Mouse (Mus musculus): ENCODE measurements at regions not wholly inside any gene's neighbourhood (a gene's known extent, or its start where the extent isn't known, plus 50 kb on each side); places are given as distances from the start of the nearest gene placed in this dataset.

- no peak for DNase-seq (ENCODE audit: low spot score)
- H3K27me3 ChIP-seq (ENCODE audit: control insufficient read depth, insufficient read depth, low read length) = no peaks in the 10 kb centered on the region
- H3K9me3 ChIP-seq (replicated peaks; ENCODE audit: control insufficient read depth, low read length) = no peaks in the 10 kb centered on the region
- no peaks in the 10 kb centered on the region for H3K36me3 ChIP-seq (replicated peaks; ENCODE audit: control insufficient read depth, insufficient read depth, low read depth, low read length)
- H3K4me1 ChIP-seq (ENCODE audit: control insufficient read depth, insufficient read depth, low read length) = no peaks in the 10 kb centered on the region
- WGBS = 63% methylated on average over 1 of the region's 1 CpGs
- no peak overlapping the region for H3K27ac ChIP-seq (replicated peaks; ENCODE audit: low read depth, low read length)
- H3K4me3 ChIP-seq (ENCODE audit: low read depth, low read length) = no peak overlapping the region
- ATAC-seq (replicated peaks; ENCODE audit: insufficient number of reproducible peaks, low FRiP score, low TSS enrichment, low read depth) = no peak
- no peak overlapping the region for H3K4me2 ChIP-seq (ENCODE audit: low read depth, low read length)
- H3K9ac ChIP-seq (replicated peaks; ENCODE audit: low read length) = no peak overlapping the region
Observed at GRCm38 (mm10) chr4:84208175-84208574, 466.9 kb downstream of the Bnc2 start.

- 80% methylated on average over 2 of the region's 2 CpGs for WGBS
- no peak overlapping the region for H3K4me2 ChIP-seq (ENCODE audit: low read depth, low read length)
- ATAC-seq (replicated peaks; ENCODE audit: insufficient number of reproducible peaks, low FRiP score, low TSS enrichment, low read depth) = no peak
- H3K9ac ChIP-seq (replicated peaks; ENCODE audit: low read length) = no peak overlapping the region
- H3K4me3 ChIP-seq (ENCODE audit: low read depth, low read length) = no peak overlapping the region
- DNase-seq (ENCODE audit: low spot score) = no peak
- H3K27ac ChIP-seq (replicated peaks; ENCODE audit: low read depth, low read length) = no peak overlapping the region
- H3K9me3 ChIP-seq (replicated peaks; ENCODE audit: control insufficient read depth, low read length) = no peaks in the 10 kb centered on the region
- H3K36me3 ChIP-seq (replicated peaks; ENCODE audit: control insufficient read depth, insufficient read depth, low read depth, low read length) = no peaks in the 10 kb centered on the region
- no peaks in the 10 kb centered on the region for H3K27me3 ChIP-seq (ENCODE audit: control insufficient read depth, insufficient read depth, low read length)
- no peaks in the 10 kb centered on the region; the same call in 1 of the 2 replicates for H3K4me1 ChIP-seq (ENCODE audit: control insufficient read depth, insufficient read depth, low read length)
Observed at GRCm38 (mm10) chr4:84209538-84209937, 465.5 kb downstream of the Bnc2 start.

GRCm38 (mm10) chr4:84211311-84211875 lies 463.7 kb downstream of the Bnc2 start:
- peak; percentile 51 for DNase-seq (ENCODE audit: low spot score)
- Histone ChIP-seq H3K9me3 (replicated peaks; ENCODE audit: control insufficient read depth, low read length) (no peaks in the 10 kb centered on the region), H3K4me2 (ENCODE audit: low read depth, low read length) (no peak overlapping the region), H3K4me1 (ENCODE audit: control insufficient read depth, insufficient read depth, low read length) (no peaks in the 10 kb centered on the region; the same call in 1 of the 2 replicates), H3K27me3 (ENCODE audit: control insufficient read depth, insufficient read depth, low read length) (no peaks in the 10 kb centered on the region), H3K27ac (replicated peaks; ENCODE audit: low read depth, low read length) (no peak overlapping the region), H3K36me3 (replicated peaks; ENCODE audit: control insufficient read depth, insufficient read depth, low read depth, low read length) (no peaks in the 10 kb centered on the region), H3K4me3 (ENCODE audit: low read depth, low read length) (no peak overlapping the region), H3K9ac (replicated peaks; ENCODE audit: low read length) (no peak overlapping the region)
- ATAC-seq (replicated peaks; ENCODE audit: insufficient number of reproducible peaks, low FRiP score, low TSS enrichment, low read depth) = no peak
- WGBS = 42% methylated on average over 11 of the region's 11 CpGs

- Histone ChIP-seq H3K4me2 (ENCODE audit: low read depth, low read length) (no peak overlapping the region), H3K9me3 (replicated peaks; ENCODE audit: control insufficient read depth, low read length) (no peaks in the 10 kb centered on the region), H3K9ac (replicated peaks; ENCODE audit: low read length) (no peak overlapping the region), H3K27me3 (ENCODE audit: control insufficient read depth, insufficient read depth, low read length) (no peaks in the 10 kb centered on the region), H3K4me3 (ENCODE audit: low read depth, low read length) (no peak overlapping the region), H3K36me3 (replicated peaks; ENCODE audit: control insufficient read depth, insufficient read depth, low read depth, low read length) (no peaks in the 10 kb centered on the region), H3K4me1 (ENCODE audit: control insufficient read depth, insufficient read depth, low read length) (no peaks in the 10 kb centered on the region; the same call in 1 of the 2 replicates), H3K27ac (replicated peaks; ENCODE audit: low read depth, low read length) (no peak overlapping the region)
- no peak for ATAC-seq (replicated peaks; ENCODE audit: insufficient number of reproducible peaks, low FRiP score, low TSS enrichment, low read depth)
- no peak for DNase-seq (ENCODE audit: low spot score)
- 75% methylated on average over 6 of the region's 6 CpGs for WGBS
Observed at GRCm38 (mm10) chr4:84212004-84212403, 463.1 kb downstream of the Bnc2 start.

GRCm38 (mm10) chr4:84214523-84214922 lies 460.6 kb downstream of the Bnc2 start:
- no peak overlapping the region for H3K4me3 ChIP-seq (ENCODE audit: low read depth, low read length)
- 59% methylated on average over 8 of the region's 8 CpGs for WGBS
- no peak overlapping the region for H3K27ac ChIP-seq (replicated peaks; ENCODE audit: low read depth, low read length)
- H3K4me2 ChIP-seq (ENCODE audit: low read depth, low read length) = no peak overlapping the region
- no peaks in the 10 kb centered on the region for H3K9me3 ChIP-seq (replicated peaks; ENCODE audit: control insufficient read depth, low read length)
- H3K36me3 ChIP-seq (replicated peaks; ENCODE audit: control insufficient read depth, insufficient read depth, low read depth, low read length) = no peaks in the 10 kb centered on the region
- peak; percentile 41 for DNase-seq (ENCODE audit: low spot score)
- no peak for ATAC-seq (replicated peaks; ENCODE audit: insufficient number of reproducible peaks, low FRiP score, low TSS enrichment, low read depth)
- H3K9ac ChIP-seq (replicated peaks; ENCODE audit: low read length) = no peak overlapping the region
- H3K27me3 ChIP-seq (ENCODE audit: control insufficient read depth, insufficient read depth, low read length) = no peaks in the 10 kb centered on the region
- no peaks in the 10 kb centered on the region; the same call in 1 of the 2 replicates for H3K4me1 ChIP-seq (ENCODE audit: control insufficient read depth, insufficient read depth, low read length)

GRCm38 (mm10) chr4:84218961-84219360 lies 456.1 kb downstream of the Bnc2 start:
- no peak for ATAC-seq (replicated peaks; ENCODE audit: insufficient number of reproducible peaks, low FRiP score, low TSS enrichment, low read depth)
- Histone ChIP-seq H3K4me2 (ENCODE audit: low read depth, low read length) (no peak overlapping the region), H3K4me3 (ENCODE audit: low read depth, low read length) (no peak overlapping the region), H3K9me3 (replicated peaks; ENCODE audit: control insufficient read depth, low read length) (no peaks in the 10 kb centered on the region), H3K9ac (replicated peaks; ENCODE audit: low read length) (no peak overlapping the region), H3K4me1 (ENCODE audit: control insufficient read depth, insufficient read depth, low read length) (no peaks in the 10 kb centered on the region; the same call in 1 of the 2 replicates), H3K27ac (replicated peaks; ENCODE audit: low read depth, low read length) (no peak overlapping the region), H3K27me3 (ENCODE audit: control insufficient read depth, insufficient read depth, low read length) (no peaks in the 10 kb centered on the region), H3K36me3 (replicated peaks; ENCODE audit: control insufficient read depth, insufficient read depth, low read depth, low read length) (no peaks in the 10 kb centered on the region)
- DNase-seq (ENCODE audit: low spot score) = no peak
- 83% methylated on average over 4 of the region's 4 CpGs for WGBS

GRCm38 (mm10) chr4:84222057-84222717 lies 452.9 kb downstream of the Bnc2 start:
- no peak overlapping the region for H3K9ac ChIP-seq (replicated peaks; ENCODE audit: low read length)
- WGBS = 72% methylated on average over 4 of the region's 4 CpGs
- H3K36me3 ChIP-seq (replicated peaks; ENCODE audit: control insufficient read depth, insufficient read depth, low read depth, low read length) = no peaks in the 10 kb centered on the region
- H3K27me3 ChIP-seq (ENCODE audit: control insufficient read depth, insufficient read depth, low read length) = no peaks in the 10 kb centered on the region
- DNase-seq (ENCODE audit: low spot score) (no peak), ATAC-seq (replicated peaks; ENCODE audit: insufficient number of reproducible peaks, low FRiP score, low TSS enrichment, low read depth) (no peak)
- no peak overlapping the region for H3K4me3 ChIP-seq (ENCODE audit: low read depth, low read length)
- H3K4me2 ChIP-seq (ENCODE audit: low read depth, low read length) = no peak overlapping the region
- H3K9me3 ChIP-seq (replicated peaks; ENCODE audit: control insufficient read depth, low read length) = no peaks in the 10 kb centered on the region
- H3K4me1 ChIP-seq (ENCODE audit: control insufficient read depth, insufficient read depth, low read length) = no peaks in the 10 kb centered on the region
- H3K27ac ChIP-seq (replicated peaks; ENCODE audit: low read depth, low read length) = no peak overlapping the region

- 85% methylated on average over 11 of the region's 11 CpGs for WGBS
- no peak overlapping the region for H3K4me2 ChIP-seq (ENCODE audit: low read depth, low read length)
- H3K27ac ChIP-seq (replicated peaks; ENCODE audit: low read depth, low read length) = no peak overlapping the region
- no peak overlapping the region for H3K4me3 ChIP-seq (ENCODE audit: low read depth, low read length)
- no peak overlapping the region for H3K9ac ChIP-seq (replicated peaks; ENCODE audit: low read length)
- no peaks in the 10 kb centered on the region for H3K4me1 ChIP-seq (ENCODE audit: control insufficient read depth, insufficient read depth, low read length)
- no peak for ATAC-seq (replicated peaks; ENCODE audit: insufficient number of reproducible peaks, low FRiP score, low TSS enrichment, low read depth)
- no peaks in the 10 kb centered on the region for H3K9me3 ChIP-seq (replicated peaks; ENCODE audit: control insufficient read depth, low read length)
- no peaks in the 10 kb centered on the region for H3K27me3 ChIP-seq (ENCODE audit: control insufficient read depth, insufficient read depth, low read length)
- no peaks in the 10 kb centered on the region for H3K36me3 ChIP-seq (replicated peaks; ENCODE audit: control insufficient read depth, insufficient read depth, low read depth, low read length)
- DNase-seq (ENCODE audit: low spot score) = no peak
Observed at GRCm38 (mm10) chr4:84222805-84223335, 452.2 kb downstream of the Bnc2 start.
